Mouse (Mus musculus) heart, postnatal 0 days (tissue): Measurements from ENCODE around the gene Gm49601. TPM values are rescaled to one million over a fixed set of nuclear protein-coding genes. Genes with fewer than 3 reads are reported as not detected.

ENCODE experiments used
- ATAC-seq: fragments of 200-750 bp; cut with Nextera tagmentation; 2 replicates; pipeline ENCODE4 v1.8.0; 2017; ENCODE audit warnings: low read depth, moderate number of reproducible peaks, moderate library complexity; ENCODE audit not compliant: insufficient read depth
- DNase-seq: peaks from one replicate; pipeline ENCODE4 v3.0.0-alpha.2; 2016; ENCODE audit warnings: low spot score
- H3K27ac ChIP-seq: fragments of 300-500 bp; sonication (generic); 2 replicates; pipeline ENCODE4 v1.5.1; 2014; ENCODE audit warnings: low read depth, mild to moderate bottlenecking
- H3K27me3 ChIP-seq: fragments of 300-500 bp; sonication (generic); 2 replicates; pipeline ENCODE4 v1.6.1; 2014; ENCODE audit warnings: low read length, mixed read lengths; ENCODE audit not compliant: control insufficient read depth, insufficient read depth
- H3K36me3 ChIP-seq: fragments of 300-500 bp; sonication (generic); replicated peaks from 2 replicates; pipeline ENCODE4 v1.6.1; 2014; ENCODE audit warnings: low read length, mixed read lengths; ENCODE audit not compliant: control insufficient read depth, insufficient read depth
- H3K4me1 ChIP-seq: fragments of 300-500 bp; sonication (generic); 2 replicates; pipeline ENCODE4 v1.6.1; 2014; ENCODE audit warnings: antibody characterized with exemption; ENCODE audit not compliant: control insufficient read depth, insufficient read depth
- H3K4me2 ChIP-seq: fragments of 300-500 bp; sonication (generic); 2 replicates; pipeline ENCODE4 v1.6.1; 2014; ENCODE audit warnings: low read depth, mild to moderate bottlenecking, low read length, moderate library complexity
- H3K4me3 ChIP-seq: fragments of 300-500 bp; sonication (generic); 2 replicates; pipeline ENCODE4 v1.5.1; 2014; ENCODE audit warnings: low read depth, low read length
- H3K9ac ChIP-seq: fragments of 300-500 bp; sonication (generic); replicated peaks from 2 replicates; pipeline ENCODE4 v1.6.1; 2014; ENCODE audit warnings: low read depth, low read length, mixed read lengths
- H3K9me3 ChIP-seq: fragments of 300-500 bp; sonication (generic); replicated peaks from 2 replicates; pipeline ENCODE4 v1.6.1; 2016; ENCODE audit warnings: low read length; ENCODE audit not compliant: control insufficient read depth
- CTCF ChIP-seq: IDR thresholded peaks from 2 replicates; pipeline ENCODE4 v1.5.1; 2016; ENCODE audit warnings: antibody characterized with exemption, control low read depth, low read depth
- EP300 ChIP-seq: IDR thresholded peaks from 2 replicates; pipeline ENCODE4 v1.6.1; 2016; ENCODE audit warnings: antibody characterized with exemption, low read depth
- WGBS: fragments of 180-500 bp; shearing (Covaris S2); extraction: QIAGEN DNeasy Blood & Tissue Kit; methylation state at CpG from one replicate; pipeline ENCODE4 v1.1.7; 2014; 5-methylcytosine and 5-hydroxymethylcytosine counted together
- polyA plus RNA-seq: library from polyadenylated mRNA; unstranded; fragments of >200 nt; fragmentation: Nextera tagmentation; extraction: Ambion mirVana; gene quantifications from 2 replicates; pipeline ENCODE4 v1.2.1, GENCODE M21; 2015
- total RNA-seq: library from RNA; depleted of rRNA; stranded (reverse); fragments of >200 nt; gene quantifications from 2 replicates; pipeline ENCODE4 v1.2.3, GENCODE M21; 2014; ENCODE audit warnings: low replicate concordance

Gene Gm49601
- total and polyA plus RNA-seq, 2 experiments from 2014 or later: 0.34 TPM; not detected in 1

DNA sequence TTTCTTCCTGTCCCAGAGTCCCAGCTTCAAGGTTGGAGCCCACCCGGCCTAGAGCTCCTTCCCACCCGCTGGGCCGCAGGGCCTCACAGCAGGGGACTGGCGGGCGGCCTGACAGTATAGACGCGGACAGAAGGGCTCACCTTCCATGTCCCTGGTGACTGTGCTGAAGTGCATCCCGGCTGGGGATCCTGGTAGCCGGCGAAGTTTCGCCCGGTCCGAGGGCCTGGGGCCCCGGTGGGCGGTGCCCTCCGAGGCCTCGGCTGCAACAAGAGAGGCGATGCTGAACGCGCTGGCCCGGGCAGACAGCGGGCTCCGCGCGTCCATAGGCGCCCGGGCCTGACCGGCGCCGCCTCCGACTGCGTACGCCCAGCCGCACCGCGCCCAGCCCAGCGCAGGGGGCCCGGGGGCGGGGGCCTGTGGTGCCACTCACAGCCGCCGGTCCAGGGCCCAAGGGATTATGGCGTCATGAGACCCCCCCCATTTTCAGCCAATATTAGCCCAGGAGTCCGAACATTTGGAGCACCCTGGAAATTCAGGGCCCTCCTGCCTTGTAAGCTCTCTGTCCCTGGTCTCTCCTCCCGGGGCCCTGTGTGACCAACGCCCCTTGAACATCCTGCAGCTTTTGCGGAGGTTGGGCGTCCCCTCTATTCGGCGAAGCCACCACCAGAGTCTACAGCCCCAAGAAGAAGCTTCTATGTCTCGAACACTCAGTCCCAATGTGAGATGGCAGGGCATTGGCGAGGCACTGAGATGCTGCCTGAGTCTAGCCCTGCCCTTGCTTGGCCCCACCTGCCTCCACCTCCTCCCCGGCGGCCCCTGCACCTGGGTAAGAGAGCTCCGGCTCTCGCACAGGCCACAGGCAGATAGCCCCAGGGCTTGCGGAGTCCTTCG is 38.1 kb downstream of the Gm49601 start:
- Histone ChIP-seq H3K4me1 (peaks cover 10% of the 10 kb centered on the region), H3K9me3 (no peaks in the 10 kb centered on the region), H3K36me3 (no peaks in the 10 kb centered on the region), H3K4me2 (peak overlapping the region; percentile 29), H3K27me3 (peaks cover 96% of the 10 kb centered on the region), H3K9ac (no peak overlapping the region), H3K4me3 (peak overlapping the region; percentile 51), H3K27ac (no peak overlapping the region)
- DNase-seq (no peak), ATAC-seq (no peak)
- no peak for TF ChIP-seq CTCF
- no peak for TF ChIP-seq EP300
- WGBS: 7% methylated on average over 54 of the region's 57 CpGs

DNA sequence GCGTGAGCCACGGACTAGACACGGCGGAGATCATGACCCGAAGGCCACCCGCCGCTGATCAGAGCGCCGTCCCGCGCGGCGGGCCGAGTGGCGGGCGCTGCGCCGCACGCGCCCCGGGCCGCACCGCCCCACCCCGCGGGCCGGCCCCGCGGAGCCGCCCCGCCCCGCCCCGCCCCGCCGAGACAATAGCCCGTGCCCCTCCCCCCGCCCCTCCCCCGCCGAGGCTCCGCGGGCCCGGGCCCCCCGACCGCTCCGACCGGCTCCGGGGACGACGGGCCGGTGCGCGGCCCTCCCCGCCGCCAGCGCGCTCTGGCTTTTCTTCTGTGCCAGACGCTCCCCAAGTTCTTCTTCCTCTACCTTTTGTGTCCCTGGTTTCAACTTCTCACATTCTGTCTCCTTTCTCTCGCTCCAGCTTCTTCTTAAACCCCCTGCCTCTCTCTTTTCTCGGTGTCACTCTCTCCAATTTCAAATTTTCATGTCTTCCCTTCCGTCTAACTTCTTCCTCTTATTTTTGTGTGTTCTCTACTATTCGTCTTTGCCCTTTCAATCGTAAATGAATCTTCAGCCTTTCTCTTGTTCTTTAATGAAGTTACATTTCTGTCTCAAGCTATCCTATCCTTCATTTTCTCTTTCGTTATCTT is 39.2 kb downstream of the Gm49601 start:
- peaks cover 99% of the 10 kb centered on the region for H3K27me3 ChIP-seq
- no peak overlapping the region for H3K27ac ChIP-seq
- peak overlapping the region; percentile 73 for H3K4me2 ChIP-seq
- ATAC-seq (no peak), DNase-seq (no peak)
- TF ChIP-seq EP300 (no peak), CTCF (no peak)
- H3K9me3 ChIP-seq: no peaks in the 10 kb centered on the region
- no peaks in the 10 kb centered on the region for H3K36me3 ChIP-seq
- peak overlapping the region; percentile 51 for H3K4me3 ChIP-seq
- H3K4me1 ChIP-seq: peaks cover 15% of the 10 kb centered on the region
- WGBS: 4% methylated on average over 23 of the region's 62 CpGs
- no peak overlapping the region for H3K9ac ChIP-seq

DNA sequence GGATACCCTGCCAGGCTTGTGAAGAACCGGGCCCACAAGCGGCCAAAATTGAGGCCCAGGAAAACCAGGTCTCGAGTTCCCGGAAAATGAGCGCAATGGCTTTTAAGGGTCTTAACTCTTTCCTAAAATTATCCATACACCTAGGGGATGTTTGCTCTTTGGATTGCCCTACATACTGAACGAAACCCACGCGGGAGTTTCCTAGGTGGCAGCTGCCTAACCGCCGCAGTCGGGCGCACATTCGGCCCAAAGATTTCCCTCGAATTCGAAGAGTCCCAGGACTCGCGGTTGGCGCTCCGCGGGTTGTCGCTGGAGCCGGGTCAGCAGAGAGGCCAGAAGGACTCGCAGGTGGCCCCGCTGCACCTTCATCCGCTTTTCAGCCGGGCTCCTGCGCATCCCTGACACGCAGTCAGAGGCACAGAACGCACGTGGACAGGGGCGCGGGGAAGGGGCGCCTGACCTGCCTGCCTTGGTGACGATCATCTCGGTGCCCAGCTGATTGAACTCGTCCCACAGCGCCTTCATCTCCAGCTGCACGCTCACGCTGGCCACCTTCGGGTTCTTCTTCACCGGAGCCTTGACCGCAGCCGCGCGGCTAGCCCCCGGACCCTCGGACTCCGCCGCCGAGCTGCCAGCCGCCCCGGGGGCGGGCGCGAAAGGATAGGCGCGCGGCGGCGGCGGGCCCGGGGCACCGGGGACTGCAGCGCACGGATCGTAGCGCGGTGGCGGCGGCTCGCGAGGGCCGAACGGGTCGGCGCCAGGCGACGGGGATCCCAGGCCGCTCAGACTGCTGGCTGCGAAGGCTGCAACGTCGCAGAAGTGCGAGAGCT is 39.9 kb downstream of the Gm49601 start:
- 5% methylated on average over 81 of the region's 83 CpGs for WGBS
- peaks cover 21% of the 10 kb centered on the region for H3K4me1 ChIP-seq

DNA sequence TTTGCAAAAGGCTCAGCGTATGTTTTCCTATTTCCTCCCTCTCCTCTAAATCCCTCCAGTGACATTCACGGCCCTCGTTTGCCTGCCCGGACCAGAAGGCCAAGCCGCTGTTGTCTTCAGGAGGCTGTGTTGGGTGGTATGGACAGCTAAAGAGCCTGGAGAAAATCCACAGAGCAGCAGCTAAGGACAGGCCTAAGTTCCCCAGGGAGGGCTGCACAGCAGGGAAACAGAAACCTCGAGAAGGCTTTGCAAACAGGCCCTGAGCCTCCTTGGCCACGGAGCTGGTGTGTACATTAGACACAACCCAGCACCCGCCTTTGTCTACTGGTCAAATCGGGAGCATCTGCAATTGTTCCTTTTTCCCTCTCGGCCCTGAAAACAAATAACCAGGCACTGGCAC is 40.6 kb downstream of the Gm49601 start:
- 47% methylated on average over 10 of the region's 10 CpGs for WGBS
- H3K27ac ChIP-seq: no peak overlapping the region

More for the DNA sequence above, 39.9 kb downstream of the Gm49601 start:
- no peak for DNase-seq
- Histone ChIP-seq H3K4me3 (peak overlapping the region; percentile 51), H3K27me3 (peaks cover 99% of the 10 kb centered on the region), H3K27ac (no peak overlapping the region), H3K9me3 (no peaks in the 10 kb centered on the region), H3K4me2 (peak overlapping the region; percentile 73), H3K9ac (no peak overlapping the region), H3K36me3 (no peaks in the 10 kb centered on the region)
- no peak for TF ChIP-seq CTCF
- no peak for TF ChIP-seq EP300
- ATAC-seq: no peak; the same call in 1 of the 2 replicates

DNA sequence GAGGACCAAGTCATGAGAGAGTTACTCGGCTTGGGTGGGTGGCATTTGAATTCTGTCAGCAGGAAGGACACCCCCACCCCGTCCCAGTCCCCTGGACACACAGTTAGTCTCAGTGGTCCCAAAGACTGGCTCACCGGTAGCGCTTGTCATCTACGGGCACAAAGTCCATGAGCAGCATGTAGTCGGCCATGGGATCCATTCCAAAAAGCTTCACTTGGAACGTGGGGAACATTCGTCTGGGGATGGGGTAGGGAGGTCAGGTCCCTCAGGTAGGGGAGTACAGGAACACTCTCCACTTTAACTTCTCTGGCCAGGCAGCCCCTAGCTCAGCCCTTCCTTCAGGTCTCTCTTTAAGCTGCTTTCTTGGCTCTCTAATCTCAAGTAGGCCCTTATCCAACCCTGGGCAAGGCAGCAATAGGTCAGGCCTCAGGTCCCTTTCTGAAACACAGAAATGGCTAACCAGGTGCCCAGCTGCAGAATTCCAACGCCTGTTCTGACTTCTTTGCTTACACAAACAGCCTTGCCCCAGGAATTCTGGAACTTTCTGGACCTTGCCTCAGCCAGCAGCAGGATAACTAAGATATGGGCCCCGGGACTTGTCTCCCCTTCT is 41.2 kb downstream of the Gm49601 start:
- no peak overlapping the region for H3K4me3 ChIP-seq
- ATAC-seq: no peak

More for the DNA sequence above, 40.6 kb downstream of the Gm49601 start:
- ATAC-seq (no peak), DNase-seq (no peak)
- H3K27me3 ChIP-seq: peaks cover 99% of the 10 kb centered on the region
- H3K9me3 ChIP-seq: no peaks in the 10 kb centered on the region
- peak overlapping the region; percentile 51 for H3K4me3 ChIP-seq
- no peak overlapping the region for H3K9ac ChIP-seq
- no peaks in the 10 kb centered on the region for H3K36me3 ChIP-seq
- H3K4me1 ChIP-seq: peaks cover 20% of the 10 kb centered on the region
- H3K4me2 ChIP-seq: peak overlapping the region; percentile 73; the same call in 1 of the 2 replicates
- TF ChIP-seq CTCF (no peak), EP300 (no peak)

More for the DNA sequence above, 41.2 kb downstream of the Gm49601 start:
- WGBS: 69% methylated on average over 10 of the region's 10 CpGs
- no peak for DNase-seq
- Histone ChIP-seq H3K9ac (no peak overlapping the region), H3K27me3 (peaks cover 99% of the 10 kb centered on the region), H3K9me3 (no peaks in the 10 kb centered on the region), H3K27ac (no peak overlapping the region), H3K36me3 (no peaks in the 10 kb centered on the region), H3K4me2 (no peak overlapping the region), H3K4me1 (peaks cover 15% of the 10 kb centered on the region)
- no peak for TF ChIP-seq EP300
